Mouse (Mus musculus) ES-E14 (cell line): ENCODE data around the gene Map3k7. TPM values are rescaled to one million over a fixed set of nuclear protein-coding genes. Genes with fewer than 3 reads are reported as not detected.

ENCODE experiments used
- DNase-seq: peaks from one replicate; pipeline ENCODE4 v3.0.0-alpha.2; 2013; ENCODE audit warnings: low read depth, low spot score
- H3K27ac ChIP-seq: 2 replicates; pipeline ENCODE4 v1.5.1; 2012; ENCODE audit warnings: low read depth, mild to moderate bottlenecking, low read length, moderate library complexity, mixed read lengths; ENCODE audit not compliant: poor library complexity, insufficient read depth, severe bottlenecking
- H3K36me3 ChIP-seq: 2 replicates; pipeline ENCODE4 v1.6.1; 2012; ENCODE audit warnings: mild to moderate bottlenecking, low read length, moderate library complexity, mixed read lengths; ENCODE audit not compliant: control insufficient read depth, poor library complexity, insufficient read depth, severe bottlenecking
- H3K4me1 ChIP-seq, 2 experiments: fragments of 150-350 bp in 1 of 2; sonication (generic) in 1 of 2; 2 replicates each; pipeline ENCODE4 v1.6.1; 2012; ENCODE audit warnings: low read length in 2 of 2, mild to moderate bottlenecking in 1 of 2, mixed read lengths in 1 of 2; ENCODE audit not compliant: control insufficient read depth in 2 of 2, insufficient read depth in 2 of 2, poor library complexity in 1 of 2
- H3K4me3 ChIP-seq, 2 experiments: fragments of 150-350 bp in 1 of 2; sonication (generic) in 1 of 2; 2 replicates each; pipeline ENCODE4 v1.5.1; 2012; ENCODE audit warnings: low read length in 2 of 2, low read depth in 1 of 2, mild to moderate bottlenecking in 1 of 2, mixed read lengths in 1 of 2; ENCODE audit not compliant: insufficient read depth in 1 of 2, poor library complexity in 1 of 2, severe bottlenecking in 1 of 2
- H3K9ac ChIP-seq: 2 replicates; pipeline ENCODE4 v1.6.1; 2012; ENCODE audit warnings: low read depth, mild to moderate bottlenecking, low read length, mixed read lengths; ENCODE audit not compliant: poor library complexity, insufficient read depth, severe bottlenecking
- H3K9me3 ChIP-seq: fragments of 150-350 bp; sonication (generic); 2 replicates; pipeline ENCODE4 v1.6.1; 2012; ENCODE audit warnings: low read depth, mild to moderate bottlenecking, low read length; ENCODE audit not compliant: control insufficient read depth, insufficient read depth
- CHD2 ChIP-seq: IDR thresholded peaks from 2 replicates; pipeline ENCODE4 v1.6.1; 2014; ENCODE audit warnings: mild to moderate bottlenecking, low read depth, low read length, inconsistent platforms
- HCFC1 ChIP-seq: IDR thresholded peaks from 2 replicates; pipeline ENCODE4 v1.6.1; 2012; ENCODE audit warnings: low read length, inconsistent platforms, borderline replicate concordance; ENCODE audit not compliant: insufficient read depth
- MAFK ChIP-seq: IDR thresholded peaks from 2 replicates; pipeline ENCODE4 v1.6.1; 2014; ENCODE audit warnings: mild to moderate bottlenecking, low read depth, low read length, inconsistent platforms; ENCODE audit not compliant: insufficient read depth
- ZC3H11A ChIP-seq: IDR thresholded peaks from 2 replicates; pipeline ENCODE4 v1.6.1; 2012; ENCODE audit warnings: low read depth, mild to moderate bottlenecking, inconsistent platforms, low read length, borderline replicate concordance
- ZNF384 ChIP-seq: IDR thresholded peaks from 2 replicates; pipeline ENCODE4 v1.6.1; 2012; ENCODE audit warnings: low read depth, low read length, inconsistent platforms
- in situ Hi-C, 2 experiments: fragments of 600-800 bp; cut with MboI; formaldehyde crosslinking; loops; one replicate each; pipeline ENCODE4 v1.15.1; 2025; ENCODE audit warnings: low sequenced_read_pairs in 2 of 2, inconsistent platforms in 1 of 2; ENCODE audit not compliant: unreplicated experiment in 2 of 2
- total RNA-seq: library from RNA; depleted of rRNA; stranded (reverse); fragments of 300-350 nt; gene quantifications from 2 replicates; pipeline ENCODE4 v1.2.3, GENCODE M21; 2012

Gene Map3k7
- total RNA-seq, 1 experiment: 43.9 TPM

GRCm38 (mm10) chr4:31943045-31943444, 20.9 kb upstream of the Map3k7 start:
- Histone ChIP-seq H3K4me1 (0 out of 4 replicates have a peak, but pooled peaks cover 0 to 2% of the 10 kb centered on the region in 2 experiments), H3K9me3 (no peaks in the 10 kb centered on the region), H3K4me3 (no peak overlapping the region), H3K27ac (no peak overlapping the region), H3K9ac (no peak overlapping the region), H3K36me3 (no peaks in the 10 kb centered on the region)
- in situ Hi-C loops: no loop called here
- DNase-seq: no peak
- no peak for TF ChIP-seq HCFC1

- in situ Hi-C loops: no loop called here
- H3K36me3 ChIP-seq: no peaks in the 10 kb centered on the region
- peaks cover 2 to 3% of the 10 kb centered on the region in 2 experiments; a peak in 2 of 4 replicates for H3K4me1 ChIP-seq
- TF ChIP-seq MAFK: no peak
- TF ChIP-seq CHD2: no peak
- TF ChIP-seq HCFC1: no peak
- TF ChIP-seq ZC3H11A: no peak
- no peak for TF ChIP-seq ZNF384
- peak overlapping the region; percentile 91 to 97 for H3K4me3 ChIP-seq
- no peaks in the 10 kb centered on the region for H3K9me3 ChIP-seq
- H3K27ac ChIP-seq: peak overlapping the region; percentile 88
- no peak for DNase-seq
- peak overlapping the region; percentile 99 for H3K9ac ChIP-seq
These were observed 438 bp downstream of the Map3k7 start for GRCm38 (mm10) chr4:31964194-31964875.

GRCm38 (mm10) chr4:31965208-31965607, 1.3 kb downstream of the Map3k7 start:
- Histone ChIP-seq H3K4me3 (peak overlapping the region; percentile 91 to 97; a peak in 3 of 4 replicates), H3K36me3 (no peaks in the 10 kb centered on the region), H3K9me3 (no peaks in the 10 kb centered on the region), H3K4me1 (peaks cover 3 to 4% of the 10 kb centered on the region in 2 experiments; a peak in 3 of 4 replicates), H3K9ac (no peak overlapping the region), H3K27ac (no peak overlapping the region)
- no peak for DNase-seq
- in situ Hi-C loops: no loop called here
- TF ChIP-seq ZNF384 (no peak), CHD2 (no peak), ZC3H11A (no peak), HCFC1 (no peak), MAFK (no peak)

- TF ChIP-seq CHD2 (no peak), ZNF384 (no peak), MAFK (no peak), ZC3H11A (no peak), HCFC1 (no peak)
These were observed 7.5 kb downstream of the Map3k7 start for GRCm38 (mm10) chr4:31971437-31971836.

GRCm38 (mm10) chr4:31972181-31972580, 8.3 kb downstream of the Map3k7 start:
- Histone ChIP-seq H3K9me3 (no peaks in the 10 kb centered on the region), H3K36me3 (peaks cover 4% of the 10 kb centered on the region; the same call in 1 of the 2 replicates), H3K9ac (no peak overlapping the region), H3K27ac (no peak overlapping the region), H3K4me1 (peaks cover 10 to 16% of the 10 kb centered on the region in 2 experiments), H3K4me3 (no peak overlapping the region)
- in situ Hi-C loops: no loop called here
- TF ChIP-seq ZNF384: no peak
- no peak for TF ChIP-seq CHD2
- TF ChIP-seq HCFC1: no peak
- no peak for TF ChIP-seq MAFK
- no peak for TF ChIP-seq ZC3H11A
- DNase-seq: no peak

More at GRCm38 (mm10) chr4:31971437-31971836, 7.5 kb downstream of the Map3k7 start:
- in situ Hi-C loops: no loop called here
- Histone ChIP-seq H3K4me3 (no peak overlapping the region), H3K36me3 (no peaks in the 10 kb centered on the region), H3K27ac (no peak overlapping the region), H3K9me3 (no peaks in the 10 kb centered on the region), H3K9ac (no peak overlapping the region), H3K4me1 (peaks cover 9 to 16% of the 10 kb centered on the region in 2 experiments)
- DNase-seq: no peak
